Mouse (Mus musculus) gastrocnemius, postnatal 36 days (tissue): Measurements from ENCODE around the gene Lhfp. TPM values are rescaled to one million over a fixed set of nuclear protein-coding genes. Genes with fewer than 3 reads are reported as not detected.

Experiments used
- DNase-seq, 2 experiments: peaks; one replicate each; pipeline ENCODE4 v3.0.0; 2022
- intact Hi-C: fragments of 180-260 bp; cut with DNase I; formaldehyde crosslinking; loops from one replicate; pipeline ENCODE4 v1.15.1; 2025
- long read RNA-seq, 2 experiments: library from polyadenylated mRNA; stranded (forward); transcript quantifications; one replicate each; pipeline ENCODE4 v2.0.0; 2021
- total RNA-seq, 2 experiments: library from RNA; stranded (reverse); gene quantifications; 2 replicates each; pipeline ENCODE4 v1.2.3; 2021

The Lhfp gene
- total RNA-seq, result 10 to 100 TPM; 12.0 to 12.1 TPM
- long read RNA-seq, experiment 1, transcript Lhfp-201 (4 exons, 2,108 nt), result major isoform, 26 of 31 reads
- long read RNA-seq, experiment 1, partial matches to known transcripts, result 5 of 31 reads
- long read RNA-seq, experiment 1, other reads (novel, unspliced or antisense), result 0 of 31 reads
- long read RNA-seq, experiment 2, transcript Lhfp-201 (4 exons, 2,108 nt), result major isoform, 21 of 24 reads
- long read RNA-seq, experiment 2, partial matches to known transcripts, result 3 of 24 reads
- long read RNA-seq, experiment 2, other reads (novel, unspliced or antisense), result 0 of 24 reads

DNA sequence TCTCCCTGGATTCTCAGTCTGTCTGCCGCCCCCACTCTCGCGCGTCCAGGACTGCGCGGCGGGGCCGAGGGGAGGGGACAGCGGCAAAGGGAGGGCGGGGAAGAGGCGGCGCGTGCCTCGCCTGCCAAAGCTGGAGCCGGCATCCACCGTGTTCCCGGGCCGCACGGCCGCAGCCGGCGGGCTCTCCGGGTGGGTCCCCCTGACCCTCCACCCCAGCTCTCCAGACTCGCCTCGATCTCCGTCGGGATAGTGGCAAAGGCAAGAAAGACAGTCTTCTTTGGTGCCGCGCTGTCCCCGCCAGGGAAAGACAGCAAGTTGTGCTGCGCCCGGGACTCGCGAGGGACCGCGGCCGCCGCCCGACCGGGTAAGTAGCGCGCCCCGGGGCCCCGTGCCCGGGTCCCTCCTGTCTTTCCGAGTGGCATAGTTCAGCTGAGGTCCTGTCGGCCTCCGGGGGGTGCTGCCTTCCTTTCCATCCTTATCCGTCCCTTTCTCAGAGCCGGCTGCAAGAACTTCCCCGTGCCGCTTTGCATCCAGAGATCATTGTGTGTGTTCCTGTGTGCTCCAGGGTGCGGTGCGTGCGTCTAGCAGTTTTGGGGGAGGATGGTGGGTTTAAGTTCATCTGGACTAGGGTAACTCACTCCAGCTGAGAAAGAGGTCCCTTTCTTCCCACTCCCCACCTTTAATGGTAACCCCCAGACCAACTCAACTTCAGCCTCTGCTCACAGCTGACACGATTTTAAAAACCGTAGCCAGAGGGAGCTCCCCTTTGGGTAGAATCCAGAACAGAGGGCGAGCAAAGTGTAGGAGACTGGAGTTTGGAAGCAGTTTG lies at the start of gene Lhfp:
TSS of gene Lhfp (plus strand) at position 118 of the 829 bp plus-strand sequence.
- peak; percentile 66 to 69 for DNase-seq
- intact Hi-C loops, result loop anchor here (5.0 kb wide), 1 partner anchor 206 kb away; no protein-coding TSS in a partner anchor

- DNase-seq, result no peak
- intact Hi-C loops, result no loop called here
These were observed 48.0 kb upstream of the Lhfp start for GRCm38 (mm10) chr3:52993296-52993695.

DNA sequence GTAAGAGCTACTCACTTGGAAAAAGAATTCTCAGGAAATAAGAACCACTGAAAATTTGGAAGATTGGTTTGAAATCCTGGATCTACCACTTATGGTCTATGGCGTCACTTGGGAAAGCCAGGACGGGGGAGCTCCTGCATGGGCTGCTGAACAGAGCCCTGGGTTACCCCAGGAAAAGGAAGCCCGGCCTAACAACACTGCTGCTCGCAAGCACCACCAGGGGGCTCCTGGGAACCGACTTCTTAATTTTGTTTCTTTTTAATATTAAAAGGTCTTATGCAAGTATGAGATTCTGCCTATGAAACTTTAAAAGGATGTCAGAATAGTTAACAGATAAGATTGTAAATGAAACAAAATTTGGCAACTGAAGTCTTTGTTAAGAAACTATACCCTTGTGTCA lies 46.7 kb upstream of the Lhfp start:
- intact Hi-C loops, result no loop called here
- DNase-seq, result no peak

- no peak for DNase-seq
- intact Hi-C loops, result no loop called here
These were observed 44.7 kb upstream of the Lhfp start for GRCm38 (mm10) chr3:52996635-52997034.

GRCm38 (mm10) chr3:52997381-52997780 lies 43.9 kb upstream of the Lhfp start:
- intact Hi-C loops, result no loop called here
- DNase-seq, result no peak

DNA sequence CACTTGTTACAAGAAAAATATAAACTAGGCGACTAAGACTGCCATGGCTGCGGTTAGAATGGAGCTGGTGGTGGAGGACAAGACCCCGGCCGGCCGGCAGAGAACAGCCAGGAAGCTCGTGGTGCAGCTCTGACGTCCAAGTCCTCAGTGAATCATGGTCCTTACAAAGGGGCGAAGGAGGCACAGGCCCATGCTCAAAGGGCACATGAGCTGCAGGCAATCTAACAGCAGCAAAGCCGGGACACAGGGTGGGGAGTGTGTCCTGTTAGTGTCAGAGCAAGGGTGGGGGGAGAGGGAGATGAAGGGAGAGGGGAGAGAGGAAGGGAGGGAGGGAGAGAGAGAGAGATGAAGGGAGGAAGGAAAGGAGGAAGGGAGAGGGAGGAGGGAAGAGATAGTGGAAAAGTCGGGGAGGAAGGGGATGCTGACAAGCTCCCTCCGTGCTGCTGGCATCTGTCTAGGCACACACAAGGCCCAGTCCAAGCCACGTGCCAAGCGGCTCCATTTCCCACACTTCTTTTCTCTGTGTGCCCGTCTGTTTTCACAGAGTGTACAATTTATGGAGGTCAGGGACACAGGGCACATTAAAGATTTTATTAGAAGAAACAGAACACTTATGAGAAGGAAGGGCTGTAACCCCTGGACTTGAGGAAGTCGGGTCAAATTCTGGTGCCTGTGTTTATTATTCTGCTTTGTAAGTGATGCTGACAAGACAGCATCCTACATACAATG lies 42.1 kb upstream of the Lhfp start:
- intact Hi-C loops, result no loop called here
- no peak for DNase-seq

DNA sequence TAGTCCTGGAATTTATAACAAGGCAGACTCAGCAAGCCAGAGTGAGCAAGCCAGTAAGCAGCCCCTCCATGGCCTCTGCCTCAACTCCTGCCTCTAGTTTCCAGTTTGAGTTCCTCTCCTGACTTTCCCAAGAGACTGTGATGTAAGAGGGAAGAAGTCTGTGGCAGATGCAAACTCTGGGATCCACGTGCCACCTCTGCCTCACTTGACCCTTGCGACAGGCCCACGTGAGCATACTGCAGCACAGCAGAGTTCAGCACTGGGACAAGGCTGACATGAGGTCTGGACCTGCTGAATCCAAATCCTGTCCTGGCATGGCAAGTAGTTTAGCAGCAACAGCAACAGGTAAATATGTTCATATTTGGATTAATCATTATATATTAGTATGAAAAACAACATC lies 41.3 kb upstream of the Lhfp start:
- no peak for DNase-seq
- intact Hi-C loops, result loop anchor here (5.0 kb wide), 1 partner anchor 743 kb away; no protein-coding TSS in a partner anchor

DNA sequence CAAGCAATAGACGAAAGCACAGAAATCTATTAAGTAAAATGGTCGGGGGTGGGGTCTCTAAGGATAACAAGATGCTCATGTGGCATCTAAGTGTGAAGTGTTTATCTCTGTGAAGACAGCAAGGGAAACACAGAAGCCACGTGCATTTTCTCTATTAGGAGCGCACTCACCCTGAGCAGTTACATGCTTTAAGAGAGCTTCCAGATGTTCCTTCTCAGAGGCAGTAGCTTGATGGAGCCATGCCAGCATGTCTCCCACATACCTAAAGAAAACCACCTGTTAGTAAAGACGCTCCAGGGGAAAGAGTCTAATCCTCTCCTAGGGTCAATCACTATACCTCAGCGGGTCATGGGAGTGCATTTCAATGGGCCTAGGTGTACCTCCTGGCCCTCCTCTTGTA lies 39.3 kb upstream of the Lhfp start:
- intact Hi-C loops, result loop anchor here (5.0 kb wide), 1 partner anchor 745 kb away; no protein-coding TSS in a partner anchor

DNA sequence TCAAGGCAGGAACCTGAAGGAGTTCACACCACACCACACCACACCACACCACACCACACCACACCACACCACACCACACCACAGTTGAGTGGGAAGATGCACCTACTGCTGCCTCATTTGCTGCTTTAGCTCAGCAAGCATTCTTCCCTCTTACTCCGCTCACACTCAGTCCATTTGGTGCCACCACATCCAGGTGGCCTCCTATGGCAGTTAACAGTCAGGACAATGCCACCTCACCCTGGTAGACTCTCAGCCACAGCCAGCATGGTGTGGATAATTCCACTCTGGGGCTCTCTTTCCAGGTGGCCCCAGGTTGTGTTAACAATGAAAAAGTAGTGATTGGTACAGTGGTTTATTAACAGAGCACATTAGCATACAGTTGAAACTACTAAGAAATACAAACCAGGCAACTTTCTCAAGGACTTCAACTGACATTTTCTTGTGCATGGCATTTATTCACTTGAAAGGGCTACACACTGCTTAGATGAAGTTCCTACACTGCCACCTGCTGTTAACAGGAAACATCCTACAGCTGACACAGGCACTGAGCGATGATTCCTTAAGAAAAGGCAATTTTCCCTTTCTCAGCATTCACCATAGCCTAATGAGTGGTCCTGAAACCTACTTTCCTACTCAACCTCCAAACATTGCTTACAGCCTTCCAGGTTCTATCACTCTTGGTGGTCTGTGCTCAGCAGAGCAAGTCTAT lies 36.8 kb upstream of the Lhfp start:
- intact Hi-C loops, result loop anchor here (5.0 kb wide), 1 partner anchor 747 kb away; no protein-coding TSS in a partner anchor
- no peak for DNase-seq

More for the DNA sequence above, 39.3 kb upstream of the Lhfp start:
- no peak for DNase-seq

- no peak for DNase-seq
- intact Hi-C loops, result no loop called here
These were observed 33.9 kb upstream of the Lhfp start for GRCm38 (mm10) chr3:53007411-53007810.

DNA sequence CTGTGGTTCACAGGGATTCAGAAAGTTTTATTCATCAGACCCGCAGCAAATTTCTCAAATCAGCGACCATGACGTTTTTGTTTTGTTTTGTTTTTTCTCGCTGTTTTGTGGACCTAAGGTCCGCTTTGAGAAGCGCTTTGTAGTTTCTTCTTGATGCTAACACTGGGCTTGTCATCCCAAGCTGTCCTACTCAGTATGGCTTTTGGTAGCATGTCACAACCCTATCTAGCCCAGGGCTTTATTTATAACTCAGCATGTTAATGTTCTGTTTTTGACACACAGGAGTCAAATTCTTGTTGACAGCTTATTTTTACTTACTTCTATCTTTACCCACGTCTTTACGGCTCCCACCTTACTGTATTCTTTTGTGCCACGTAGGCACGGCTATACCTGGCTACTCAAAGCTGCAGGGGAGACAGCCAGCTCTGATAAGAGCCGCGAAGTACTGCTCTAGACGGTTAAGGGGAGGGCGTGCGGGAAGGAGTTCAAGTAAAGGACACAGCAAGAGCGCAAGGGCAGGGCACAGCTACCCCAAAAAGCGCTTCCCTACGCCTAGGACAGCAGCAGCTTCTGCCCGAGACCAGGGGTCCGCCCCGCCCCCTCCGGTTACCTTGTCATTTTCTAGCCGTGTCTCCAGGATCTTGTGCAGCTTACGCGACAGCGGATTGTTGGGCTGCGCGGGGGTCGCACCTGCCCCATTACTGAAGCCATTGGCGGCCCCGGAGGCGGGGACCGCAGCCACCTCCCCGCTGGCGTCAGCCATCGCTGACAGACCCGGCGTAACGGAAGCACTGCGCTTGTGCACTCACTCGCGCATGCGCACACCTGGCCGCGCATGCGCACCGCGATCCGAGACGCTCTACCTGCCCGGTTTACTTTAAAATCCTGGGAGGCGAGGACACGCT lies 24.6 kb upstream of the Lhfp start, which contains the start of gene Cog6:
TSS of gene Cog6 (minus strand) at position 802 of the 905 bp plus-strand sequence.
- DNase-seq, result peak; percentile 77 to 79
- intact Hi-C loops, result no loop called here

DNA sequence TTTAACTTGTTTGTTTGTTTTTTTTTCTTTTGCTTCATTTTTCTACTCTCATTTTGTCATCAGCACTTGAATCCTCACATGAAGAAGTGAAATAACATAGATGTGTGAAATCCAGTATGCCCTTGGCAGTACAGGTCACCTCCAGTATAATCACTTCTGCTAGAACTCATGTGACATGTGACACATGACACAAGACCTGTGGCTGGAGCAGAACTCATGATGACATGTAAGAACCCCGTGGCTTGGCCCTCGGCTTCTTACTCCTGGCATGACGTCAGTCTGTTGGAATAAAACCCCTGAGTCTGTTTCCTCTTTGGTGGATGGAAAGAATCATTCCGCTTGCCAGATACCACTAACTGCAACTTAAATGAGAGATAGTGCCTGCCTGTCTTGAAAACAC lies 14.0 kb upstream of the Lhfp start:
- no peak for DNase-seq
- intact Hi-C loops, result no loop called here

GRCm38 (mm10) chr3:53029046-53029445 lies 12.3 kb upstream of the Lhfp start:
- peak; percentile 59 to 68 for DNase-seq
- intact Hi-C loops, result loop anchor here (2.0 kb wide), 1 partner anchor 422 kb away; no protein-coding TSS in a partner anchor

DNA sequence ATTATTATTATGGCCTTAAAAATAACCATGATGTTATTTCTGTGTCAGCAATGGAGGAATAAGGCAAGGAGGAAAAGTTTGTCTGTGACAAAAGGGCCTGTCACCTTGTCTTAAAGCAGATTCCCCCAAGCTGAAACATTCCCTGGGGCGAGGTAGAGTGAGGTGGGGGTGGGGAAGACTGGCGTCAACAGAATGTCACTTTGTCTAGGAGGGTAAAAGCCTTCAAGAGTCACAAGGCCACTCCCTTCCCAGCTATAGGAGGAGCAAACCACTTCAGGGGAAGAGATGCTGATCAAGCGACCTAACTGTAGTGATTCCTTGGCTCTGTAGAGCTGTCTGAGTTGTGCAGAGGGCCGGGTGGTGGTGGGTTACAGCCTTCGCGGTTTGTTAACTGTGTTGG lies 9.7 kb upstream of the Lhfp start:
- intact Hi-C loops, result loop anchor here (5.0 kb wide), 1 partner anchor 296 kb away; no protein-coding TSS in a partner anchor

DNA sequence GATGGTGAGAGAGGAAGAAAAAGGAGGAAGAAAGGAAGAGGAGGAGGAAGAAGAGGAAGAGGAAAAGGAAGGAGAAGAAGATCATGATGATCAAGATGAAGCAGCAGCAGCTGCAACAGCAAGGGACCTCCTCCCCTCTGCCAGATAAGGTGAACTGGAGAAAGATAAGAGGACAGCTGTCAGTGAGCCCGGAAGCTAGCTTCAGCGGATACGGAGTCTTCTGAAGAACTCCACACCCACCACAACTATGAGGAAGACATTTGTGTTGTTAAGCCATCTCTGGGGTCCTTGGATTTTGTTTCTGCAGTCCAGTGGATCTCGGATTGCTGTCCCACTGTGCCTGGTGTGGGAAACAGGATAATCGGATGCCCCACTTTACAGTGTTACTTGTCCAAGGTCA lies 8.9 kb upstream of the Lhfp start:
- no peak for DNase-seq
- intact Hi-C loops, result loop anchor here (5.0 kb wide), 1 partner anchor 295 kb away; no protein-coding TSS in a partner anchor

More for the DNA sequence above, 9.7 kb upstream of the Lhfp start:
- DNase-seq, result no peak

- intact Hi-C loops, result loop anchor here (5.0 kb wide), 1 partner anchor 294 kb away; no protein-coding TSS in a partner anchor
- no peak for DNase-seq
These were observed 7.9 kb upstream of the Lhfp start for GRCm38 (mm10) chr3:53033448-53033847.

DNA sequence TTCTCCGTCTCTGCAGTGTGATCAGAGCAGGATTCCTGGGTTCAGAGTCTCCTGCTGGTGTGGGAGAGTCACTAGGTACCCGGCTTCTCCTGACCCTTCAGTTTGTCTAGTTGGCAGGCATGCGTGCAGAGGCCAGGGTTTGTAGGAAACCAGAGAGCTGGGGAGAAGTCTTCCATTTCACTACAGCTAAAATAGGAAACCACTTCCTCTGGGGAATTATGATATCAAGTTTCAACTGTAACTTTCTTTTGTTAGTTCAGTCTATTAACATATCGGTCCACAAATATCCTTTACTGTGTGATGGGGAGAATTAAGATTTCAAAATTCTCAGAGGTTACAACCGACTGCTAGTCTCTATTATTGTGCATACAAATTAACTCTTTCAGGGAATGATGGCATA lies 5.3 kb upstream of the Lhfp start:
- intact Hi-C loops, result no loop called here
- DNase-seq, result no peak

DNA sequence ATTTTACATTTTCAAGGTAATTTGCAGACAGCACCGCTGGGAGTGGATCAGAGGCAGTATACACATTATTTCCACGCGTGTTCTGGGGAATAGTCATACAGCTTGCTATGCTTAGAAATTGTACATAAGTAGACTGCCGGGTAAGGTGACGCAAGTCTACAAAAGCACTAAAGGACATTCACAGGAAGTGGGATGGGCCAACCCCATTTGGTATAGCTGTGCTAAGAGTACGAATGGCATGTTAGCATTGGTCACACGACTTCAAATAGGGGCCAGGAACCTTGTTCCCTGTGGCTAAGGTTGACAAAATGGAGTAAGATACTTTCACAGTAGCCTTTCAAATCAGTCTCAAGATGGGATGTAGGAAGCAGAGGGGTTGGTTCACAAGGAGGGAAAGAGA lies 4.4 kb upstream of the Lhfp start:
- intact Hi-C loops, result no loop called here
- DNase-seq, result no peak

DNA sequence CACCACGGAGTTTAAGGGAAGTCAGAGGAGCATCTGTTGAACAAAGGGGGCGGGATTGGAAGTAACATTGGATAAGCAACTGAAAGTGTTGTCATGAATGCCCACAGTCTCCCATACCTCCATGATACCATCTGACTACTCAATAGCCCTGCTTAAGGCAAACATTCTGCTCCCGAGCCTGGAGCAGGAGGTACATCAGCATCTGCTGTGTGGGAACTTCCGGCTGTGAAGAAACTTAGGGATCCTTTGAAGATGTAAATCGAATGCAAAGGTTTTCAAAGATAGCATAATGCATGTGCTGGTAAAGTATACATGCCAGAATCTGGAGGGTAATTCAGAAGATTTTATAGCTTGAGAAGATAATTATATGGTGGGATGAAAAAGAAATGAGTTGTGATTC lies 2.4 kb upstream of the Lhfp start:
- no peak for DNase-seq
- intact Hi-C loops, result no loop called here
